Mouse (Mus musculus): ENCODE measurements around the gene 1810049J17Rik. TPM values are rescaled to one million over a fixed set of nuclear protein-coding genes. Genes with fewer than 3 reads are reported as not detected.

The 1810049J17Rik gene
- total and polyA plus RNA-seq, 2 experiments from 2014 or later, result 2.1 TPM; not detected in 1

DNA sequence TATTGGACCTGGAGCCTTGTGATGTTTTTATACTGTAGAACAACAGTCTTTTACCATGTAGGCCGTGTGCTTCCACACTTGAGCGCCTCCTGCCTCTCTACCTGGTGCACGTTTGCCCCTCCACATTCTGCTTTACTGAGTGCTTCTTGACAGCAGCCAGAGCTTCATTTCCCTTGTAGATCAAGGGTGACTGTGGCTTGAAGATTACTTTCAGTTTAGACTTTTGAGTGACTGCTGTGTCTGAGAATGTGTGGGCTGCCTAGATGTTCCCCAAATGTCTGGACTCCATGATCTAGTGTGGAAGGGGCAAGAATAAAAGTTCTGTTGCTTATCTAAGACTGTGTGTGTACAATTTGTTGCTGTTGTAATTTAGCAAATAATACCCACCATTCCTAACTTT is 27.3 kb upstream of the 1810049J17Rik start:
- TF ChIP-seq CTCF (IDR thresholded peaks at IDR 0.05; ENCODE audit: low read depth), result no peak
- Histone ChIP-seq H3K4me3 (ENCODE audit: low read depth, low read length) (no peak overlapping the region), H3K9me3 (ENCODE audit: low read length) (no peaks in the 10 kb centered on the region), H3K27ac (ENCODE audit: low read depth, low read length) (no peak overlapping the region), H3K4me1 (ENCODE audit: insufficient read depth) (no peaks in the 10 kb centered on the region), H3K36me3 (ENCODE audit: insufficient read depth) (peaks cover 19% of the 10 kb centered on the region), H3K27me3 (ENCODE audit: insufficient read depth, low read length) (no peaks in the 10 kb centered on the region), H3K9ac (no peak overlapping the region), H3K4me2 (ENCODE audit: low read depth) (no peak overlapping the region)
- DNase-seq, result no peak
- no peak for ATAC-seq
- WGBS, result 92% methylated on average over 3 of the region's 3 CpGs

DNA sequence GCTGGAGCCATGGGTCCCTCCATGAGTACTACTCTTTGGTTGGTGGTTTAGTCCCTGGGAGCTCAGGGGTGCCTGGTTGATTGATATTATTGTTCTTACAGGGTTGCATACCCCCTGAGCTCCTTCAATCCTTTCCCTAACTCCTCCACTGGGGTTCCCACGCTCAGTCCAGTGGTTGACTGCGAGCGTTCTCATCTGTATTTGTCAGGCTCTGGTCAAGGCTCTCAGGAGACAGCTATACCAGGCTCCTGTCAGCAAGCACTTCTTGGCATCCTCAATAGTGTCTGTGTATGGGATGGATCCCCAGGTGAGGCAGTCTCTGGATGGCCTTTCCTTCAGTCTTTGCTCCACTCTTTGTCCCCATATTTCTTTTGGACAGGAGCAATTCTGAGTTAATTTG is 25.2 kb upstream of the 1810049J17Rik start:
- H3K9me3 ChIP-seq (ENCODE audit: low read length), result no peaks in the 10 kb centered on the region
- 92% methylated on average over 3 of the region's 3 CpGs for WGBS
- H3K27me3 ChIP-seq (ENCODE audit: insufficient read depth, low read length), result no peaks in the 10 kb centered on the region
- no peak for TF ChIP-seq CTCF (IDR thresholded peaks at IDR 0.05; ENCODE audit: low read depth)
- DNase-seq (no peak), ATAC-seq (no peak)
- peaks cover 16% of the 10 kb centered on the region; the same call in 1 of the 2 replicates for H3K36me3 ChIP-seq (ENCODE audit: insufficient read depth)
- H3K4me3 ChIP-seq (ENCODE audit: low read depth, low read length), result no peak overlapping the region
- no peak overlapping the region for H3K9ac ChIP-seq
- no peaks in the 10 kb centered on the region for H3K4me1 ChIP-seq (ENCODE audit: insufficient read depth)
- no peak overlapping the region for H3K4me2 ChIP-seq (ENCODE audit: low read depth)
- no peak overlapping the region for H3K27ac ChIP-seq (ENCODE audit: low read depth, low read length)

DNA sequence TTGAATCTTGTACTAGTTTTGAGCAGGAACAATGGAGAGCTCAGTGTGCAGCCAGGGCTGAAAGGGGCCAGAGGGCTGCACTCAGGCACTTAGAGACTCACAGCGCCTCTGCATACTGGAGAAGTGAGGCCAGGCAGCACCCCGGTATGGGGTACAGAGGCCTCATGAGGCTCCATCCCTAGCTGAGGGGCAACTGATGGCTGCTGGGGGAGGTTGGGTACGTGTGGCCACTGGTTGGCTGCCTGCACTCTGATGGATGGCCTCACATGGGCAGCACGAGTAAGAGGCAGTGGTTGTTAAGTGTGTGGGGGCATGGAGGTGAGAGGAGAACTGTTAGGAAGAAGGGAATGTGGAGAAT is 19.7 kb upstream of the 1810049J17Rik start:
- no peak overlapping the region for H3K4me3 ChIP-seq (ENCODE audit: low read depth, low read length)
- H3K27me3 ChIP-seq (ENCODE audit: insufficient read depth, low read length), result no peaks in the 10 kb centered on the region
- DNase-seq (no peak), ATAC-seq (no peak)
- H3K36me3 ChIP-seq (ENCODE audit: insufficient read depth), result peaks cover 4% of the 10 kb centered on the region; the same call in 1 of the 2 replicates
- no peak for TF ChIP-seq CTCF (IDR thresholded peaks at IDR 0.05; ENCODE audit: low read depth)
- no peak overlapping the region for H3K9ac ChIP-seq
- WGBS, result 15% methylated on average over 4 of the region's 4 CpGs
- H3K9me3 ChIP-seq (ENCODE audit: low read length), result no peaks in the 10 kb centered on the region
- H3K4me2 ChIP-seq (ENCODE audit: low read depth), result no peak overlapping the region
- no peak overlapping the region for H3K27ac ChIP-seq (ENCODE audit: low read depth, low read length)
- H3K4me1 ChIP-seq (ENCODE audit: insufficient read depth), result no peaks in the 10 kb centered on the region

DNA sequence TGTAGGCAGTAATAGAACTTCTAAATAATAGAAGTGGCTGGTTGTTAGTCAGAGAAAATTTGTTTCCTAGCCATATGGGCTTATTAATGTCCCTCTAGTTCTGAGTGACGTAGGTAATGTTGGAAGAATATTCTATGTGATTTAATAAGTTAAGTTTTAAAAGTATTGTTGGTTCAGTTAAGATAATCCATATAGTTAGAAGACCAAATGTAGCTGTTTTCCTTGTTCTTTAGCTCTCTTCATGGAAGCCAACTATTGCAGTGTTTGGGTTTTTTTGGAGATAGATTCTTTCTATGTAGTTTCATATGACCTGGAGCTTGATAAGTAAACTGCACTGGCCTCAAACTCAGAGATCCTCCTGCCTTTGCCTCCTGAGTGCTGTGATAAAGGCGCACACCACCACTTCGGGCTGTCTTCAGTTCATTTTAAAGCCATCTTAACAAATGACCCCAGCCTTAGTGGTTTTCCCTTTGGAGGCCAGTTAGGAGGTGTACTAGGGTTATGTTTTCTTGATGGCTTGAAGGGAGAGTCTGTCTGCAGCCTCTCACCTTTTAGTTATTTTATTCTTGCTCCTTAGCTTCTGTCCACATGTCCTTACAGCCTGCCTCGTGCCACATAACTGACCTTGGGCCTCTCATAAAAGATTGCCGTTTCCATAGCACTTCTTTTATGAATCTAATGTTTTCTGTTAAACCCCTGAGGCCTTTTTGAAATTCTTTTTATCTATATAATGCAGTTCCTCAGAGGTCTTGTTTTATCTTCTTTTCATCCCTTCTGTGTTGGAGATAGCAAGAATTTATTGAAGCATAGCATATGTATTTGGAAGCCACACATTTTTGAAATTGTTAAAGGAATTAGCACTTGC is 19.1 kb upstream of the 1810049J17Rik start:
- Histone ChIP-seq H3K4me2 (ENCODE audit: low read depth) (no peak overlapping the region), H3K9me3 (ENCODE audit: low read length) (no peaks in the 10 kb centered on the region), H3K36me3 (ENCODE audit: insufficient read depth) (peaks cover 4% of the 10 kb centered on the region; the same call in 1 of the 2 replicates), H3K27me3 (ENCODE audit: insufficient read depth, low read length) (no peaks in the 10 kb centered on the region), H3K4me3 (ENCODE audit: low read depth, low read length) (no peak overlapping the region), H3K27ac (ENCODE audit: low read depth, low read length) (no peak overlapping the region), H3K4me1 (ENCODE audit: insufficient read depth) (no peaks in the 10 kb centered on the region), H3K9ac (no peak overlapping the region)
- no peak for ATAC-seq
- 30% methylated on average over 5 of the region's 5 CpGs for WGBS
- no peak for TF ChIP-seq CTCF (IDR thresholded peaks at IDR 0.05; ENCODE audit: low read depth)
- no peak for DNase-seq

DNA sequence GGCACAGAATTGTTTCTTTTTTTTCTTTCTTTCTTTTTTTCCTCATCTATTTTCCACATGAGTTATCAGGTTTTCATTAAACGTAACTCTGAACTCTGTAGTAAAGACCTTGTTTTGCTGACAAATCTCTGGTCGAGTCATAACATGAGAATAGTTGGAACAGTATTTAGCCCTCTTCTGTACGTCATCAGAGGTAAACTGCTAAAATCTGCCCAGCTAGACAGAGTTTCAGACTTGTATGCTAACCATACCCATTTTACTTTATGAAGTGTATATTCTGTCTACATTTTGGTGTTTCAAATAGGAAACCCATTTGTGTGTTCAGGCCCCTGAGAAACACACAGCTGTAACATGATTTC is 16.1 kb upstream of the 1810049J17Rik start:
- Histone ChIP-seq H3K27ac (ENCODE audit: low read depth, low read length) (no peak overlapping the region), H3K36me3 (ENCODE audit: insufficient read depth) (no peaks in the 10 kb centered on the region), H3K4me1 (ENCODE audit: insufficient read depth) (no peaks in the 10 kb centered on the region), H3K27me3 (ENCODE audit: insufficient read depth, low read length) (no peaks in the 10 kb centered on the region), H3K4me2 (ENCODE audit: low read depth) (no peak overlapping the region), H3K9me3 (ENCODE audit: low read length) (no peaks in the 10 kb centered on the region), H3K4me3 (ENCODE audit: low read depth, low read length) (no peak overlapping the region), H3K9ac (no peak overlapping the region)
- DNase-seq (no peak), ATAC-seq (no peak)
- no peak for TF ChIP-seq CTCF (IDR thresholded peaks at IDR 0.05; ENCODE audit: low read depth)
- 37% methylated on average over 3 of the region's 3 CpGs for WGBS

DNA sequence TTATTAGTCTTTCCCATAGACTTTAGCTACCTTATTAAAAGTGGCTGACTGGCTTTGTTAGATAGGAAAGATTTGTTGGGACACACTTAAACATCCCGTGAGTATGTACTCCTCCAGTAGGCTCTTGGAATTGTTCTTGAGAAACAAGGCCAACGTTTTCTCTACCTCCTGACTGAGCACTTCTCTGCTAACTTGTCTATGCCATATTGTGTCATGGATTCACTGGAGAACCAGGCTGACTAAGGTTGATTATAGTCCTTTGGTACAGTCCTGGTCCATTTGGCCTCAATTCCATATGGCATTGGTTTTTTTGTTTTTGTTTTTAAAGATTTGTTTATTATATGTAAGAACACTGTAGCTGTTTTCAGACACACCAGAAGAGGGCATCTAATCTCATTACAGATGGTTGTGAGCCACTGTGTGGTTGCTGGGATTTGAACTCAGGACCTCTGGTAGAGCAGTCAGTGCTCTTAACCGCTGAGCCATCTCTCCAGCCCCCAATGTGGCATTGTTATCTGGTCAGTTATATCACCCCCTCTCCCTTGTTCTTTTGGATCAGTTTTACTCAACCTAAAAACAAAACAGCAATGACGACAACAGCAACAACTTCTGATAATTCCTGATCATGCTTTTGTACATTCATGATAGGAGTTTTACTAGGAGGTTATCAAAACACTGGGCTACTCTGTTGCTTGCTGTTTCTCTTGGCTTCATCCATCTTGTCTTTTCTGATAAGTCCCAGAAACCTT is 15.5 kb upstream of the 1810049J17Rik start:
- TF ChIP-seq CTCF (IDR thresholded peaks at IDR 0.05; ENCODE audit: low read depth), result no peak
- Histone ChIP-seq H3K27ac (ENCODE audit: low read depth, low read length) (no peak overlapping the region), H3K4me3 (ENCODE audit: low read depth, low read length) (no peak overlapping the region), H3K9ac (no peak overlapping the region), H3K9me3 (ENCODE audit: low read length) (no peaks in the 10 kb centered on the region), H3K4me2 (ENCODE audit: low read depth) (no peak overlapping the region), H3K4me1 (ENCODE audit: insufficient read depth) (no peaks in the 10 kb centered on the region), H3K36me3 (ENCODE audit: insufficient read depth) (no peaks in the 10 kb centered on the region), H3K27me3 (ENCODE audit: insufficient read depth, low read length) (no peaks in the 10 kb centered on the region)
- DNase-seq, result no peak
- ATAC-seq, result no peak
- WGBS, result 84% methylated on average over 4 of the region's 4 CpGs

DNA sequence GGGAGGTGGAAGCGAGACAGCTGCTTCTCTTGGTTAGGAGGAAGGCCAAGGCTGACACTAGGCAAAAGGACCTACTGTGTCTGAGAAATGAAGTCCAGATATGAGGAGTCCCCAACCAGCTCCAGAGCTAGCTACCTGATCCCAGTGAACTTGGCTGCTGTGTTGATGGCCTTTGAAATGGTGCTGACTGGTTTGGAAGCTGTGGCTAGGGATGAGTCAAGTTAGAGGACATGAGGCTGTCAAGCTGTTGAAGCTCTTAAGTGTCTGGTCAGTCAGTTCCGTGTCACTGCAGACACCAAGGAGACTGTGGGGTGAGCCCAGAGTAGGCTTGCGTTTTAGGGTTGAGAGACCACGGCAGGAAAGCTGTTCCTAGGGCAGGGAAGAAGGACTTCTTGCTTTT is 12.7 kb upstream of the 1810049J17Rik start:
- 87% methylated on average over 4 of the region's 4 CpGs for WGBS
- ATAC-seq (no peak), DNase-seq (no peak)
- Histone ChIP-seq H3K36me3 (ENCODE audit: insufficient read depth) (no peaks in the 10 kb centered on the region), H3K27me3 (ENCODE audit: insufficient read depth, low read length) (no peaks in the 10 kb centered on the region), H3K27ac (ENCODE audit: low read depth, low read length) (no peak overlapping the region), H3K4me3 (ENCODE audit: low read depth, low read length) (no peak overlapping the region), H3K4me2 (ENCODE audit: low read depth) (no peak overlapping the region), H3K9me3 (ENCODE audit: low read length) (no peaks in the 10 kb centered on the region), H3K9ac (no peak overlapping the region), H3K4me1 (ENCODE audit: insufficient read depth) (no peaks in the 10 kb centered on the region)
- TF ChIP-seq CTCF (IDR thresholded peaks at IDR 0.05; ENCODE audit: low read depth), result no peak

Data from forebrain, postnatal 0 days (tissue).